Mouse (Mus musculus): ENCODE results near the gene Rnf220. TPM values are rescaled to one million over a fixed set of nuclear protein-coding genes. Genes with fewer than 3 reads are reported as not detected.

Gene Rnf220
- polyA plus RNA-seq, 1 experiment from 2014 or later = 56.3 TPM

DNA sequence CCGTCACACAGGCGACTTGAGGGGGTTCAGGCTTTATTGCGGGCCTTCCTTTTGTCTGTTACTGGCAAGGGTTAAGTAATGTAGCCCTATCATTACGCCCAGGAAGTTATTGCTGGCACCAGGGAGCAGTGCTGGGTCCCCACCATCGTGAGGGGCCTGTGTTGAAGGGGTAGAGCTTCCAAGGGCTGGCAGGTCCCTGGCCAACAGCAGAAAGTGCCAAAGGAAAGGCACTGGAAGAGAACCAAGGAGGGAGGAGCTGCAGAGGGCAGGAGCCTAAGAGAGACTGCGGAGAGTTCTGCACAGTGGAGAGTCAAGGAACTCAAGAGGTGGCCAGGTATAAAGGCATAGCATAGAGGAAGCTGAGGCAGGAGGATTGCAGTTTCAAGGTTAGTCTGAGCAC is 242.2 kb downstream of the Rnf220 start:
- Histone ChIP-seq H3K27me3 (replicated peaks; ENCODE audit: control insufficient read depth, insufficient read depth, low read length) (no peaks in the 10 kb centered on the region), H3K4me2 (ENCODE audit: low read depth, low read length) (no peak overlapping the region), H3K36me3 (ENCODE audit: control insufficient read depth, insufficient read depth, low read length) (no peaks in the 10 kb centered on the region), H3K9me3 (ENCODE audit: control insufficient read depth, low read length) (no peaks in the 10 kb centered on the region), H3K4me1 (ENCODE audit: control insufficient read depth, insufficient read depth, low read length) (peaks cover 9% of the 10 kb centered on the region), H3K4me3 (ENCODE audit: low read depth, low read length) (no peak overlapping the region), H3K27ac (replicated peaks; ENCODE audit: low read depth, low read length) (no peak overlapping the region), H3K9ac (ENCODE audit: low read depth, low read length) (no peak overlapping the region)
- no peak for ATAC-seq (ENCODE audit: low read depth)
- DNase-seq (ENCODE audit: low spot score) = no peak
- WGBS = 55% methylated on average over 6 of the region's 6 CpGs

- Histone ChIP-seq H3K9me3 (ENCODE audit: control insufficient read depth, low read length) (no peaks in the 10 kb centered on the region), H3K27me3 (replicated peaks; ENCODE audit: control insufficient read depth, insufficient read depth, low read length) (no peaks in the 10 kb centered on the region), H3K4me1 (ENCODE audit: control insufficient read depth, insufficient read depth, low read length) (peaks cover 9% of the 10 kb centered on the region), H3K27ac (replicated peaks; ENCODE audit: low read depth, low read length) (no peak overlapping the region), H3K4me3 (ENCODE audit: low read depth, low read length) (no peak overlapping the region), H3K4me2 (ENCODE audit: low read depth, low read length) (0 out of 2 replicates have a peak overlapping the region, but pooled peaks have one; percentile 15), H3K36me3 (ENCODE audit: control insufficient read depth, insufficient read depth, low read length) (no peaks in the 10 kb centered on the region), H3K9ac (ENCODE audit: low read depth, low read length) (no peak overlapping the region)
- 53% methylated on average over 5 of the region's 5 CpGs for WGBS
- DNase-seq (ENCODE audit: low spot score) (no peak), ATAC-seq (ENCODE audit: low read depth) (no peak)
Observed at GRCm38 (mm10) chr4:117254017-117254627, 242.7 kb downstream of the Rnf220 start.

- Histone ChIP-seq H3K36me3 (ENCODE audit: control insufficient read depth, insufficient read depth, low read length) (no peaks in the 10 kb centered on the region), H3K27ac (replicated peaks; ENCODE audit: low read depth, low read length) (peak overlapping the region; percentile 88; the same call in 1 of the 2 replicates), H3K4me2 (ENCODE audit: low read depth, low read length) (peak overlapping the region; percentile 77; the same call in 1 of the 2 replicates), H3K9me3 (ENCODE audit: control insufficient read depth, low read length) (no peaks in the 10 kb centered on the region), H3K27me3 (replicated peaks; ENCODE audit: control insufficient read depth, insufficient read depth, low read length) (no peaks in the 10 kb centered on the region), H3K9ac (ENCODE audit: low read depth, low read length) (no peak overlapping the region), H3K4me3 (ENCODE audit: low read depth, low read length) (no peak overlapping the region), H3K4me1 (ENCODE audit: control insufficient read depth, insufficient read depth, low read length) (peaks cover 9% of the 10 kb centered on the region)
- DNase-seq (ENCODE audit: low spot score) = no peak
- 59% methylated on average over 12 of the region's 12 CpGs for WGBS
- no peak for ATAC-seq (ENCODE audit: low read depth)
Observed at GRCm38 (mm10) chr4:117253218-117254016, 243.4 kb downstream of the Rnf220 start.

DNA sequence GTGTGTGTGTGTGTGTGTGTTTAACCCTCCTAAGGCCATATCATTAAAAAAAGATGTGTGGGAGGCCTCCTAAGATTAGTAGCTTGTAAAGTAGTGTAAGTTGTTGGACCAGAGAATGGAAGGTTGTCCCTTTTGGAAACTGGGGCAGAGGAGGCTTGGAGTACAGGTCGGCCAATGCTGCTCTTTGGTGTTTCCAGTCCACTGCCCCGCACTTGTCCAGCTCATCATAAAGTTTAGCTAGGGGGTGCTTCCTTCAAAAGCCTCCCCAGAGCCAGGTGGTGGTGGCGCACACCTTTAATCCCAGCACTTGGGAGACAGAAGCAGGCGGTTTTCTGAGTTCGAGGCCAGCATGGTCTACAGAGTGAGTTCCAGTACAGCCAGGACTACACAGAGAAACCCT is 244.1 kb downstream of the Rnf220 start:
- Histone ChIP-seq H3K4me1 (ENCODE audit: control insufficient read depth, insufficient read depth, low read length) (peaks cover 9% of the 10 kb centered on the region), H3K27me3 (replicated peaks; ENCODE audit: control insufficient read depth, insufficient read depth, low read length) (no peaks in the 10 kb centered on the region), H3K9ac (ENCODE audit: low read depth, low read length) (0 out of 2 replicates have a peak overlapping the region, but pooled peaks have one; percentile 68), H3K27ac (replicated peaks; ENCODE audit: low read depth, low read length) (peak overlapping the region; percentile 88), H3K9me3 (ENCODE audit: control insufficient read depth, low read length) (no peaks in the 10 kb centered on the region), H3K36me3 (ENCODE audit: control insufficient read depth, insufficient read depth, low read length) (no peaks in the 10 kb centered on the region), H3K4me2 (ENCODE audit: low read depth, low read length) (peak overlapping the region; percentile 77), H3K4me3 (ENCODE audit: low read depth, low read length) (peak overlapping the region; percentile 59)
- no peak for DNase-seq (ENCODE audit: low spot score)
- no peak for ATAC-seq (ENCODE audit: low read depth)
- 83% methylated on average over 5 of the region's 5 CpGs for WGBS

- WGBS = 5% methylated on average over 5 of the region's 5 CpGs
- H3K27ac ChIP-seq (replicated peaks; ENCODE audit: low read depth, low read length) = peak overlapping the region; percentile 88
- H3K4me3 ChIP-seq (ENCODE audit: low read depth, low read length) = peak overlapping the region; percentile 59
- ATAC-seq (ENCODE audit: low read depth) (peak; percentile 56), DNase-seq (ENCODE audit: low spot score) (peak; percentile 80)
- no peaks in the 10 kb centered on the region for H3K27me3 ChIP-seq (replicated peaks; ENCODE audit: control insufficient read depth, insufficient read depth, low read length)
- H3K4me2 ChIP-seq (ENCODE audit: low read depth, low read length) = peak overlapping the region; percentile 77
- peaks cover 9% of the 10 kb centered on the region for H3K4me1 ChIP-seq (ENCODE audit: control insufficient read depth, insufficient read depth, low read length)
- peak overlapping the region; percentile 68 for H3K9ac ChIP-seq (ENCODE audit: low read depth, low read length)
- no peaks in the 10 kb centered on the region for H3K9me3 ChIP-seq (ENCODE audit: control insufficient read depth, low read length)
- no peaks in the 10 kb centered on the region for H3K36me3 ChIP-seq (ENCODE audit: control insufficient read depth, insufficient read depth, low read length)
Observed at GRCm38 (mm10) chr4:117252351-117252750, 244.5 kb downstream of the Rnf220 start.

DNA sequence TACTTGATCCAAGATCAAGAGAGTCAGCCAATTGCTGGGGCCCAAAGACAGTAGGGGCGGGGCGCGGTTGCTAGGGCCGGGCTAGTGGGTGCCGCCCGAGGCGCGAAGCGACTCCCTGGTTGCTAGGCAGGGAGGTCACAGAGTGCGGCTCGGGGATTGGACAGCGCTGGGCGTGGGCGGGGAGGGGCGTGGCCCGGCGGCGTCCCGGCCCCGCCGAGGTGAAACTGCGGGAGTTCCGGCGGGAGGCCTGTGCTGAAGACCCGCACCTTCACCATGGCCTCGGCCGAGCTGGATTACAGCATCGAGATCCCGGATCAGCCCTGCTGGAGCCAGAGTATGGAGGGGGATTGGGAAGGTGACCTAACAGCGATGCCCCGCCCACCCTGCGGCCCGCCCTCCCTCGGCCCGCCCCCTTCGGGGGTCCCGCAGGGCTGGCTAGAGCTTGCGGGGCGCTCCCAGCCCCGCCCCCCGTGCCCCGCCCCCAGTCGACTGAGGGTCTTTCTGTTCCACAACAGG is 245.0 kb downstream of the Rnf220 start, which contains the start of the genes Tmem53 and Armh1:
Gene Tmem53, plus strand, starts transcription at position 151 of the 516 bp plus-strand sequence.
Gene Armh1, minus strand, starts transcription at position 325 of the 516 bp plus-strand sequence.
- Histone ChIP-seq H3K27me3 (replicated peaks; ENCODE audit: control insufficient read depth, insufficient read depth, low read length) (no peaks in the 10 kb centered on the region), H3K36me3 (ENCODE audit: control insufficient read depth, insufficient read depth, low read length) (no peaks in the 10 kb centered on the region), H3K4me2 (ENCODE audit: low read depth, low read length) (peak within 1 kb of the TSS; percentile 77), H3K9me3 (ENCODE audit: control insufficient read depth, low read length) (no peaks in the 10 kb centered on the region), H3K4me1 (ENCODE audit: control insufficient read depth, insufficient read depth, low read length) (peaks cover 9% of the 10 kb centered on the region), H3K9ac (ENCODE audit: low read depth, low read length) (peak within 1 kb of the TSS; percentile 68), H3K27ac (replicated peaks; ENCODE audit: low read depth, low read length) (peak within 1 kb of the TSS; percentile 88), H3K4me3 (ENCODE audit: low read depth, low read length) (peak within 1 kb of the TSS; percentile 59)
- ATAC-seq (ENCODE audit: low read depth) (peak; percentile 98), DNase-seq (ENCODE audit: low spot score) (peak; percentile 96)
- under 1% methylated on average over 17 of the region's 43 CpGs for WGBS

DNA sequence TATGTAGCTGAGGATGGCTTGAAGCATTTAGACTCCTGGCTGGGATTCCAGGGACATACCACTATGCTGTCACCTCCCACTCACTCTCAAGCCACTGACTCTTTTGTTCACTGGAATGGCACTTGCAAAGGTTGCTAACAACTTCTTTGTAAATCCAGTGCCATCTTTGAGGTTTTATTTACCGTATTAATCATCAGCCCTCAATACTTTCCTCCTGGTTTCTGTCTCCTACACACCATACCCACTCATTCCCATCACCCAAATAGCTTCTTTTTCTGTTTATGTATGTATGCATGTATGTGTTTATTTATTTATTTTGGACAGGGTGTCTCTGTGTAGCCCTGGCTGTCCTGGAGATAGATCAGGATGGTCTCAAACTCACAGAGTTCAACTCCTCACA is 245.9 kb downstream of the Rnf220 start:
- Histone ChIP-seq H3K36me3 (ENCODE audit: control insufficient read depth, insufficient read depth, low read length) (no peaks in the 10 kb centered on the region), H3K4me3 (ENCODE audit: low read depth, low read length) (no peak overlapping the region), H3K9ac (ENCODE audit: low read depth, low read length) (no peak overlapping the region), H3K9me3 (ENCODE audit: control insufficient read depth, low read length) (no peaks in the 10 kb centered on the region), H3K27me3 (replicated peaks; ENCODE audit: control insufficient read depth, insufficient read depth, low read length) (no peaks in the 10 kb centered on the region), H3K27ac (replicated peaks; ENCODE audit: low read depth, low read length) (no peak overlapping the region), H3K4me2 (ENCODE audit: low read depth, low read length) (peak overlapping the region; percentile 77), H3K4me1 (ENCODE audit: control insufficient read depth, insufficient read depth, low read length) (peaks cover 9% of the 10 kb centered on the region)
- no peak for ATAC-seq (ENCODE audit: low read depth)
- DNase-seq (ENCODE audit: low spot score) = no peak
- 76% methylated on average over 1 of the region's 1 CpGs for WGBS

DNA sequence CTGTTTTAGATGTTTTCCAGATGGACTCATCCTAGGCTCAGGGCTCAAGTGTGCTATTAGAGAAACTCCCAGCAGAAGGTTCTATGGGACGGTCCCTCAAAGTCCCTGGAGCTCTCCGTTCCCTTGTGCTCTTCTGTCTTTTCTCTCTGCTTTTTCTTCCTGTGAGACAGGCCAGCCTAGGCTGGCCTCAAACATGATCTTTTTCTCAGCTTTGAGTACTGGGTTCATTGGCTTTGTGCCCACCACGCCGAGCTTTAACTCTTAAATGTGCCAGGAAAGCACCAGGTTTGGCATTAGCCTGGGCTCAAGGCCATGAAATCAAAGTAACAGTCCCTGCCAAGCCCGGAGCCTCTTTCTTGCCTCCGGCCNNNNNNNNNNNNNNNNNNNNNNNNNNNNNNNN is 256.0 kb downstream of the Rnf220 start:
- H3K4me2 ChIP-seq (ENCODE audit: low read depth, low read length) = no peak overlapping the region
- H3K36me3 ChIP-seq (ENCODE audit: control insufficient read depth, insufficient read depth, low read length) = no peaks in the 10 kb centered on the region
- peaks cover 11% of the 10 kb centered on the region for H3K4me1 ChIP-seq (ENCODE audit: control insufficient read depth, insufficient read depth, low read length)
- no peaks in the 10 kb centered on the region for H3K27me3 ChIP-seq (replicated peaks; ENCODE audit: control insufficient read depth, insufficient read depth, low read length)
- WGBS = 56% methylated on average over 6 of the region's 6 CpGs
- H3K4me3 ChIP-seq (ENCODE audit: low read depth, low read length) = no peak overlapping the region
- DNase-seq (ENCODE audit: low spot score) (peak; percentile 62), ATAC-seq (ENCODE audit: low read depth) (peak; percentile 41)
- H3K9me3 ChIP-seq (ENCODE audit: control insufficient read depth, low read length) = no peaks in the 10 kb centered on the region
- H3K9ac ChIP-seq (ENCODE audit: low read depth, low read length) = no peak overlapping the region
- peak overlapping the region; percentile 75 for H3K27ac ChIP-seq (replicated peaks; ENCODE audit: low read depth, low read length)

All from embryonic facial prominence, embryonic 14.5 days (tissue).